Mouse (Mus musculus): ENCODE measurements around the gene Ccdc93. TPM values are rescaled to one million over a fixed set of nuclear protein-coding genes. Genes with fewer than 3 reads are reported as not detected.

Ccdc93 gene
- polyA plus RNA-seq (2016; fragmentation: Nextera tagmentation; extraction: Ambion mirVana) = 6.8 and 9.0 TPM in 2 replicates

DNA sequence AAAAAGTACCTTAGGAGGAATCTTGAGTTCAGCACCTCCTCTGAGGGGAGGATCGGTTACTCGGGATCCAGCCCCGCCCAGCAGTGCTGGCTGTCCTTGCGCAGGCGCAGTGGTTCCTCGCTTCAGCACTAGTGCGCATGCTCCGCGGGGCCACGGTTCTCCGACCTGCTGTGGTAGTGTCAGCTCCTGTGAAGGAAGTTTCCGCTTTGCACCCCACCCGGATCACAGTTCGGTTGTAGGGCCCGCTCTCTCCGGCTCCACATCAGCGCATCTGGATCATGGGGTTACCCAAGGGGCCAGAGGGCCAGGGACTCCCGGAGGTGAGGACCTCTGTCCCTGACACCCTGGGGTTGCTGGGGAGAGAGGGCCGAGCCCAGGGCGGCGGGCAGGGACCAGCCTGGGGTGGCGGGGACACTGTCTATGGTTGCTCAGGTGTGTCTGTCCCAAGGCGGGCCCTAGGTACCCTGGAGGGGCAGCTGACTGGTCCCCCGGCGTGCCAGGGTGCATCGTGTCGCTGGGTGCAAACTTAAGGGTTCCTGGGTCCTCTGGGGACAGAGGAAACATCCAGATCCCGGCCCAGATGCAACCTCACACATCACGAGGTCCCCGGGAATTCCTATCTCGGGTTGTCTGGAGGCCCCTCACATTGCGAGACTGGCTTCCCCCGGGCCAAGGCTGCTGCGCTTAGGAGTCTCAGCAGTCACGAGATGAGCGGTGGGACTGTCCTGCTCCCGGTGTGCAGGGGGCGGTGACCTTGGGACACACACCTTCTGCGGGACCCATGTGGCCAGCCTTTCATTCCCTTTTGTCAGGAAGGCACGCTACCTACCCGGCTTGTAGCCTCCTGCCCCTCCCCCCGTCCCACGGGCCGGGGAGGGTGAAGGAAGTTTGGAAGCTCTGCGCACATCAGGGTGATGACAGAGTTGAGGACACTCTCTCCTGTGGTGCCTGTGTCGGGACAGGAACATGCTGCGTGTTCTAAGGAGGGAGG, at the start of gene Ccdc93:
Ccdc93 (plus strand) TSS at position 112 of the 991 bp plus-strand sequence.
- H3K27me3 ChIP-seq (ENCODE audit: insufficient read depth, poor library complexity, severe bottlenecking) = no peaks in the 10 kb centered on the region
- no peaks in the 10 kb centered on the region for H3K9me3 ChIP-seq
- peaks cover 9% of the 10 kb centered on the region; the same call in 1 of the 2 replicates for H3K4me1 ChIP-seq
- H3K27ac ChIP-seq = peak within 1 kb of the TSS; percentile 87
- peak within 1 kb of the TSS; percentile 86 for H3K4me3 ChIP-seq
- WGBS = under 1% methylated on average over 47 of the region's 47 CpGs
- peak; percentile 97 for DNase-seq (ENCODE audit: low spot score)
- peaks cover 10% of the 10 kb centered on the region; the same call in 1 of the 2 replicates for H3K36me3 ChIP-seq

GRCm38 (mm10) chr1:121381562-121381961, 49.3 kb upstream of the Ccdc93 start:
- Histone ChIP-seq H3K4me3 (no peak overlapping the region), H3K9me3 (no peaks in the 10 kb centered on the region), H3K27ac (no peak overlapping the region), H3K36me3 (no peaks in the 10 kb centered on the region), H3K27me3 (ENCODE audit: insufficient read depth, poor library complexity, severe bottlenecking) (no peaks in the 10 kb centered on the region), H3K4me1 (no peaks in the 10 kb centered on the region)
- WGBS = 76% methylated on average over 3 of the region's 3 CpGs
- no peak for DNase-seq (ENCODE audit: low spot score)

DNA sequence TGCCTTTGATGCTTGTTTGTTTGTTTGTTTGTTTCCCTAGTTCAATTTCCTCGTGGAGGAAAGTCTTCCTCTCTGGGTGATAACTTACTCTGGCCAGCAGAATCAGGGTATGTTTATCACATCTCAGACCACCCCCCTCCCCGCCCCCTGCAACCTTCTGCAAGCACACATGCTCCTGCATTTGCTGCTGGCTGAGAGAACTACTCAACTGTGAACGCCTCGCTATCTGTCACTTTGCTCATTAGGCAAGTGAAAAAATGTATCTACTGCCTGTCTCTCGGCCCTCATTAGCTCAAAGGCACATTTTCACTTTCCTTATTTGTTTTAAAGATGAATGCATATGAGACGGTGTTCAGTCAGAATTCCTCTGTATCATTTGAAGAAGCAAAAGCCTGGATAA, 42.5 kb upstream of the Ccdc93 start:
- WGBS = 43% methylated on average over 6 of the region's 6 CpGs
- no peak overlapping the region for H3K27ac ChIP-seq
- no peak for DNase-seq (ENCODE audit: low spot score)

GRCm38 (mm10) chr1:121388732-121389131, 42.1 kb upstream of the Ccdc93 start:
- no peak for DNase-seq (ENCODE audit: low spot score)
- Histone ChIP-seq H3K4me3 (no peak overlapping the region), H3K4me1 (no peaks in the 10 kb centered on the region), H3K27ac (no peak overlapping the region), H3K27me3 (ENCODE audit: insufficient read depth, poor library complexity, severe bottlenecking) (no peaks in the 10 kb centered on the region), H3K36me3 (no peaks in the 10 kb centered on the region), H3K9me3 (no peaks in the 10 kb centered on the region)
- 61% methylated on average over 7 of the region's 7 CpGs for WGBS

More for the DNA sequence above, 42.5 kb upstream of the Ccdc93 start:
- Histone ChIP-seq H3K27me3 (ENCODE audit: insufficient read depth, poor library complexity, severe bottlenecking) (no peaks in the 10 kb centered on the region), H3K9me3 (no peaks in the 10 kb centered on the region), H3K4me1 (no peaks in the 10 kb centered on the region), H3K36me3 (no peaks in the 10 kb centered on the region), H3K4me3 (no peak overlapping the region)

- H3K4me3 ChIP-seq = no peak overlapping the region
- H3K4me1 ChIP-seq = no peaks in the 10 kb centered on the region
- no peaks in the 10 kb centered on the region for H3K27me3 ChIP-seq (ENCODE audit: insufficient read depth, poor library complexity, severe bottlenecking)
- WGBS = 79% methylated on average over 12 of the region's 12 CpGs
- no peak overlapping the region for H3K27ac ChIP-seq
- H3K9me3 ChIP-seq = no peaks in the 10 kb centered on the region
- no peaks in the 10 kb centered on the region for H3K36me3 ChIP-seq
- no peak for DNase-seq (ENCODE audit: low spot score)
These were observed 41.3 kb upstream of the Ccdc93 start for GRCm38 (mm10) chr1:121389574-121389973.

DNA sequence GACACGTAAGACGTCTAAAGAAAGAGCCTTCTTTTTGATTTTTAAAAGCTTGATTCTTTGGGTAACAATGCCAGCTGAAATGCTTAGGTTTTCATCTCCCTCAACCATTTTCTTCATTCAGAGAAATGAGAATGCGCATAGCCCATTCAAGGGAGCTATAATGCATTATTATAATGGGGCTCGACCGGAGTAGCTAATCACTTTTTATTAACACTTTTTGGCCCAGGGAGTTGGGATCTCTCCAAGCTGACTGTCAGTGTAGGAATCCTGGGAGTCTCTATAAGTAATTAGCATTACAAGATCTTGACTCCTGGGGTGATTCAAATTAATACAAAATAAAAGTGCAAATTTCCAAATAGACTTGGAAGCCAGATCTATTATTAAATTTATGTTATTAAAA, 40.8 kb upstream of the Ccdc93 start:
- Histone ChIP-seq H3K27me3 (ENCODE audit: insufficient read depth, poor library complexity, severe bottlenecking) (no peaks in the 10 kb centered on the region), H3K9me3 (no peaks in the 10 kb centered on the region), H3K4me1 (no peaks in the 10 kb centered on the region), H3K27ac (no peak overlapping the region), H3K36me3 (no peaks in the 10 kb centered on the region), H3K4me3 (no peak overlapping the region)
- no peak for DNase-seq (ENCODE audit: low spot score)
- WGBS = 93% methylated on average over 5 of the region's 5 CpGs

DNA sequence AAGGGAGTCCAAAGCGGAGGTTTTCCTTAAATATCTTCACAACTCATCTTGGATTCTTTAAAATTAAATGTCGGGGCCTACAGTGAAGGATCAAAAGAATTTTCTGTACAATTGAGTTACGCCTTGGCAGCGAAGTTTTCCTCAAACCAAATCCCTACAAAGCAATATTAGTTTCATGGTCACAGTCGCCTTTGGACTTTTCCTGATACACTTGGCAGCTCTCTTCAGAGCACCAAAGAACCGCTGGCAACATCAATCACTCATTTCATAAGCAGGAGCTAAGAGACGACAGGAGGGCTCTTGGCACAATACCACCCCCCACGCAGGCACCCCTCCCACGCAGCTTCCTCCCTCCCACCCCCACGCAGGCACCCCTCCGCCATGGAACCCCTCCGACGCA, 40.4 kb upstream of the Ccdc93 start:
- 75% methylated on average over 13 of the region's 13 CpGs for WGBS

DNA sequence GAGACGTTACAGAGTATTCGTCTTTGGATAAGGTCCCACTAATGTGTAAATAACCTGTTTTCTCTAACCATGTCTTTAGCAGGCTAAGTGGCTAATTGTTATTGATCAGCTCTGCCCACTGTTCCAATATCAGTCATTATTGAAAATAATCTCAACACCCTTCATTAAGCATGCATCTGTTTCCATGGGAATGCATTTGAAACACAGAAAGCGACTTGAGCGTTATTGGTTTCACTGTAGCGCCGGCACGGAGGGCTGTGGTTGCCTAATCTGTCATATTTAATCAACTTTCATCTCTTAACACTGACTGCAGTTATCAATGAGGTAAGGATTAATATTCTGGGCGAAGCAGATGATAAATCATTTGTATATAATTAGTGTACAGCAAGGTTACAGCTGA, 40.0 kb upstream of the Ccdc93 start:
- DNase-seq (ENCODE audit: low spot score) = no peak
- Histone ChIP-seq H3K27ac (no peak overlapping the region), H3K4me1 (no peaks in the 10 kb centered on the region), H3K4me3 (no peak overlapping the region), H3K27me3 (ENCODE audit: insufficient read depth, poor library complexity, severe bottlenecking) (no peaks in the 10 kb centered on the region), H3K9me3 (no peaks in the 10 kb centered on the region), H3K36me3 (no peaks in the 10 kb centered on the region)
- WGBS = 85% methylated on average over 8 of the region's 8 CpGs

More for the DNA sequence above, 40.4 kb upstream of the Ccdc93 start:
- no peaks in the 10 kb centered on the region for H3K4me1 ChIP-seq
- H3K36me3 ChIP-seq = no peaks in the 10 kb centered on the region
- DNase-seq (ENCODE audit: low spot score) = no peak
- H3K27me3 ChIP-seq (ENCODE audit: insufficient read depth, poor library complexity, severe bottlenecking) = no peaks in the 10 kb centered on the region
- H3K9me3 ChIP-seq = no peaks in the 10 kb centered on the region
- H3K27ac ChIP-seq = no peak overlapping the region
- no peak overlapping the region for H3K4me3 ChIP-seq

DNA sequence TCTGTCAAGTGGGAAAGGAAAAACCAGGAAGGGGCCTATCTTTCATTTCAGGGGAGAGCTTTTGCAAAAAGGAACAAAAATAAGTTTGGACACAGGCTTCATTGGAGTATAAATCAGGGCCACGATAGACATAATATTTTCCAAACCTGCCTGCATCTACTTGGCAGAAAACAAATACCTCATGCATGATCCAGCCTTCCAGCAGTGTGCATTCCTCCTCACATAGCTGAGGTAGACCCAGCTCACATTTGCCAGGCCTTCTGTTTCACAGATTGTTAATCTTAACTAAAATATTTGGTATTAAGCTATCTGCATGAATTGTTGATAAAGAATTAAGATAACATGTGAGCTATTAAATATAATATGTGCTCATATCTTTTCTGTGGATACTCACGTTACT, 37.7 kb upstream of the Ccdc93 start:
- no peak overlapping the region for H3K27ac ChIP-seq
- no peak overlapping the region for H3K4me3 ChIP-seq
- 75% methylated on average over 2 of the region's 2 CpGs for WGBS
- no peaks in the 10 kb centered on the region for H3K27me3 ChIP-seq (ENCODE audit: insufficient read depth, poor library complexity, severe bottlenecking)
- no peaks in the 10 kb centered on the region for H3K36me3 ChIP-seq
- no peaks in the 10 kb centered on the region for H3K9me3 ChIP-seq
- no peak for DNase-seq (ENCODE audit: low spot score)
- no peaks in the 10 kb centered on the region for H3K4me1 ChIP-seq

GRCm38 (mm10) chr1:121394764-121395163, 36.1 kb upstream of the Ccdc93 start:
- 64% methylated on average over 5 of the region's 5 CpGs for WGBS
- no peaks in the 10 kb centered on the region for H3K27me3 ChIP-seq (ENCODE audit: insufficient read depth, poor library complexity, severe bottlenecking)
- no peak overlapping the region for H3K4me3 ChIP-seq
- H3K27ac ChIP-seq = no peak overlapping the region
- DNase-seq (ENCODE audit: low spot score) = no peak
- H3K4me1 ChIP-seq = no peaks in the 10 kb centered on the region
- no peaks in the 10 kb centered on the region for H3K9me3 ChIP-seq
- H3K36me3 ChIP-seq = no peaks in the 10 kb centered on the region

DNA sequence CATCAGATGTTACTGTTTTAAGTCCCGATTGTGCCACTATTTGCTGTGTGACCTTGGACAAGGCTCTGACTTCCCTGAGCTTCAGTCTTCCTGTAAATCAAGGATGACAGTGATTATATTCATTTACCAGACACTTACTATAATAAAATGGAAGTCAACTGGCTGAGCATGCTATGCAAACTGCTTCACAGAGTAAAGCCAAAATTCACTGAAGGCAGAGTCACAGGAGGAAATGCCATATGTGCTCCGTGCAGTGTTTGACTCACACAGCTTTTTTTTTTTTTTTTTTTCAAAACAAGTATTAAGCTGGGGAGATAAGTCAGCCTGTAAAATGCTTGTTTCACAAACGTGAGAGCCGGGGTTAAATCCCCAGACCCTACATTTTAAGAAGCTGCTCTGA, 34.3 kb upstream of the Ccdc93 start:
- H3K4me3 ChIP-seq = no peak overlapping the region
- WGBS = 79% methylated on average over 4 of the region's 4 CpGs
- no peak for DNase-seq (ENCODE audit: low spot score)
- no peaks in the 10 kb centered on the region for H3K27me3 ChIP-seq (ENCODE audit: insufficient read depth, poor library complexity, severe bottlenecking)
- H3K4me1 ChIP-seq = no peaks in the 10 kb centered on the region
- no peaks in the 10 kb centered on the region for H3K9me3 ChIP-seq
- H3K27ac ChIP-seq = no peak overlapping the region
- no peaks in the 10 kb centered on the region for H3K36me3 ChIP-seq

DNA sequence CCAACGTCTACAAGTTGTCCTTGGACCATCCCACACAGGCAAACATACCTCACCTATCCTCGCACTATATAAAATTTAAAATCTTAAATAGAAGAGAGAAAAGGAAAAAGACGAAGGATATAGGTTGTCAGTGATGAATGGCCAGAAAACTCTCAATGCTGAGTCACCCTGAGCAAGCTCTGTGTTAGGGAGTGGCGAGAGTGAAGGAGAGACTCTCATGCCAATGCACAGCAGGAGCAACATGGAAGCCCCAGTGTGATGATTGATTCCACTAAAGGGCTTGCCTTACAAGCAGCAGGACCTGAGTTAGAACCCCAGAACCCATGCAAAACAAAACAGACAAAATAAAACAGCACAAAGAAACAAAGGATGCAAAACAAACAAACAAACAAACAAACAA, 32.6 kb upstream of the Ccdc93 start:
- Histone ChIP-seq H3K9me3 (no peaks in the 10 kb centered on the region), H3K4me1 (no peaks in the 10 kb centered on the region), H3K27me3 (ENCODE audit: insufficient read depth, poor library complexity, severe bottlenecking) (no peaks in the 10 kb centered on the region), H3K36me3 (no peaks in the 10 kb centered on the region), H3K27ac (no peak overlapping the region), H3K4me3 (no peak overlapping the region)
- DNase-seq (ENCODE audit: low spot score) = no peak
- 76% methylated on average over 4 of the region's 4 CpGs for WGBS

DNA sequence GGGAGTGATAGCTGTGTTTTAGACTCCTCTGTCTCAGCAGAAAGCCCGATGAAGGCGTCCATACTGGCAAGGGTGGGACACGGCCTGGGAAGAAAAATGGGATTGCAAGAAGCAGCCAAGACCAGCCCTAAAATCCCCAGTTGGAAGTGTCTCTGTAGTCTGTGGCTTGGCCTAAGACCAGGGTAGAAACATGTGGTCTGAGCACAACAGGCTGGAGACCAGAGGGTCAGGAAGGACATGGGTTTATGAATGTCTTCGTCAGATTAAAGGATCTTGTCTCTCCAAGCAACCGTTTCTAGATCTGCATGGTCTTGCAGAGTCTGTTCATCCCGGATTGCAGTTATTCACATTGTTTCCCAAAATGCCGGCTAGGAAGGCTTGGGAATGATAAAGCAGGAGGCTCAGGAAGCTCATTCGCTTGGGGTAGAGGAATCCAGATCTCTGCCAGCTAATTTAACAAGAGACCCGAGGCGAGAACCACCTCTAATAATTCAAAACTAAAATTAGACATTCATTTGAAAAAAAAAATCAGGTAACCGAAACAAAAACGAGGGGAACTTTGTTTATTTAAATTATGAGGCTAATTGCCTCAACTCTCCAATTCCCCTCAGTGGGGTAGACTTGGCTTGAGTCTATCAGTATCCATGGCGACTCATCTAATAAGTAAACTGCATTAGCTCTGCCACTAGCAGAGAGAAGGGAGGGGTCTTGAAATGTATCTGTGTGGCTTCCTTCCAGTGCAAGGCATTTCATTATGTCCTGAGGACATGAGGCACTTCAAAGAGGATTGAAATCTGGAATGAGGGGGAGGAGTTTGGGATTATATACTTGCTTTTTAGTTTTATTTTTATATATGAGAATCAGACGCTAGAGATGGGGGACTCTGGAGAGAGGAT, 31.6 kb upstream of the Ccdc93 start:
- Histone ChIP-seq H3K27me3 (ENCODE audit: insufficient read depth, poor library complexity, severe bottlenecking) (no peaks in the 10 kb centered on the region), H3K36me3 (no peaks in the 10 kb centered on the region), H3K9me3 (no peaks in the 10 kb centered on the region), H3K27ac (no peak overlapping the region), H3K4me3 (no peak overlapping the region), H3K4me1 (no peaks in the 10 kb centered on the region)
- DNase-seq (ENCODE audit: low spot score) = no peak
- 72% methylated on average over 14 of the region's 14 CpGs for WGBS
